Mouse (Mus musculus) testis, adult 2 months (tissue): ENCODE measurements at regions not wholly inside any gene's neighbourhood (a gene's known extent, or its start where the extent isn't known, plus 50 kb on each side); places are given as distances from the start of the nearest gene placed in this dataset.

Source experiments
- H3K27ac ChIP-seq: fragments of 200-500 bp; 2 replicates; pipeline ENCODE4 v1.5.1; 2012; ENCODE audit warnings: low read depth, low read length; ENCODE audit not compliant: control insufficient read depth, insufficient read depth
- H3K27me3 ChIP-seq: fragments of 200-500 bp; 2 replicates; pipeline ENCODE4 v1.6.1; 2012; ENCODE audit warnings: mild to moderate bottlenecking, low read length, moderate library complexity; ENCODE audit not compliant: control insufficient read depth, insufficient read depth
- H3K36me3 ChIP-seq: fragments of 200-500 bp; 2 replicates; pipeline ENCODE4 v1.6.1; 2012; ENCODE audit warnings: mild to moderate bottlenecking, low read length; ENCODE audit not compliant: control insufficient read depth, insufficient read depth
- H3K4me1 ChIP-seq: fragments of 200-500 bp; 2 replicates; pipeline ENCODE4 v1.6.1; 2012; ENCODE audit warnings: low read length; ENCODE audit not compliant: control insufficient read depth, insufficient read depth
- H3K4me3 ChIP-seq: fragments of 200-500 bp; 2 replicates; pipeline ENCODE4 v1.5.1; 2012; ENCODE audit warnings: low read depth, mild to moderate bottlenecking, low read length, moderate library complexity, mixed read lengths; ENCODE audit not compliant: control insufficient read depth
- CTCF ChIP-seq: fragments of 200-500 bp; IDR thresholded peaks from 2 replicates; pipeline ENCODE4 v1.5.1; 2012; ENCODE audit warnings: low read depth, mild to moderate bottlenecking, inconsistent platforms, low read length, moderate library complexity; ENCODE audit not compliant: control insufficient read depth, insufficient read depth, insufficient replicate concordance
- POLR2A ChIP-seq: fragments of 200-500 bp; IDR thresholded peaks from 2 replicates; pipeline ENCODE4 v1.6.1; 2012; ENCODE audit warnings: low read depth, mild to moderate bottlenecking, inconsistent platforms, low read length, moderate library complexity; ENCODE audit not compliant: control insufficient read depth

DNA sequence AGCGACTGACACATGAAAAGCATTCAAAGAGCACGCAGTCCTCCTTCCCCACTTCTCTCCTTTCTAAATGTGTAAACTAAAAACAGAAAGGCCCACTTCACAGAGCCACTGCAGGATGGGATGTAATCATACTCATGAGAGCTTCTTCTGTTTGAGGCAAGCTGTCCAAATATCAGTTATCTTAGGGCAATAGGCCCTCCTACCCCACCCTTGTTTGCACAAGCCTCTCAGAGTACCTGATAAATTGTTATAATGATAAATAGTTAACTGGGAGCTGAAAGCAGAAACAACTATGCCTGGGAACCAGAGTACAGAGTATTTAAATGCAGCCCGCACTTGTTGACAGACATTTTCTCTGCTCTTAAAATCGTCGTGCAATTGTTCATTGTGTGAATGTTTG lies 141.5 kb upstream of the Sesn3 start:
- TF ChIP-seq POLR2A (no peak), CTCF (no peak)
- no peak overlapping the region for H3K4me3 ChIP-seq
- H3K27me3 ChIP-seq = no peaks in the 10 kb centered on the region
- H3K27ac ChIP-seq = no peak overlapping the region
- no peaks in the 10 kb centered on the region for H3K4me1 ChIP-seq
- no peaks in the 10 kb centered on the region for H3K36me3 ChIP-seq

DNA sequence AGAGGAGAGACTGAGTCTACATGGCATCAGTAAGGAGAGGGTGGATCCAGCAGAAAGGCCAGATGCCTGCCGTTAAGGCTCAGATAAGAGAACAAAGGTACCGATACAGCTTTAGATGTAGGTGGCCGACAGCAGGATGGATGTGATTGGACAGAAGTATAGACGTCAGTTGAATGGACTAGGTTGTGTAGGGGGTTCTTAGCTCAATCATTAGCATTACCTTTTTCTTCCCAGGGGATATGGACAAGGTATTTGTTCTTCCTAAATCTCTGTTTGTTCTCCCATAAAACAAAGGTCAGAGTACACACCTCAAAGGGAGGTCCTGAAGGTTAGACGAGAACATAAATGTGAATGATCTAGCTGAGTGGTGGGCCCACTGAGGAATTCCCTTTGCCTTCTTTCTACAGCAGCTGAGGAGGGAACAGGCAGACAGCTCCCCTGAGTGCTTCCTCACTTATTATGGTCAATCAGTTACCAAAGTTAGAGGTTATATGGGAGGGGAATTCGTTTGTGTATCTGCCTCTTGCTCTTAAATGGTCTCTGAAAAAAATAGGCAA lies 139.9 kb upstream of the Sesn3 start:
- no peak overlapping the region for H3K27ac ChIP-seq
- no peaks in the 10 kb centered on the region for H3K27me3 ChIP-seq
- H3K4me3 ChIP-seq = no peak overlapping the region
- TF ChIP-seq CTCF = no peak
- no peak for TF ChIP-seq POLR2A
- no peaks in the 10 kb centered on the region for H3K36me3 ChIP-seq
- no peaks in the 10 kb centered on the region for H3K4me1 ChIP-seq

DNA sequence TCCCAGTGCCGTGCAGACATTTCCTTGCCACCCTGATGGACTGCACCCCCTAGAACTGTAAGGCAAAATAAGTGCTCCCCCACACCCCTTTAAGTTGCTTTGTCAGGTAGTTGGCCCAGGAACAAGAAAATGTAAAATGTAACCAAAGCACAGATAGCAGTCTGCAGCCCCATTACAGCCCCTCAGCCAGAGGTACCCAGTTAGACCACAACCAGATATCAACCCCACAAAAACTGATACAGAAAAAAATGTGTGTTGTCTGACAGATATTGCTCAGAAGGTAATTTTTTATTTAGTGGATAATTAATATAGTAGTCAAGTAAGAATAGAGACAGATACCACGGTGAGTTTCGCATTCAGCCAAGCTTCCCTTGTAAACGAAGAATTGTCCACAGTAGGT lies 133.5 kb upstream of the Sesn3 start:
- no peak for TF ChIP-seq POLR2A
- no peak for TF ChIP-seq CTCF
- H3K4me3 ChIP-seq = no peak overlapping the region
- no peaks in the 10 kb centered on the region for H3K36me3 ChIP-seq
- no peak overlapping the region for H3K27ac ChIP-seq
- no peaks in the 10 kb centered on the region for H3K27me3 ChIP-seq
- no peaks in the 10 kb centered on the region for H3K4me1 ChIP-seq

DNA sequence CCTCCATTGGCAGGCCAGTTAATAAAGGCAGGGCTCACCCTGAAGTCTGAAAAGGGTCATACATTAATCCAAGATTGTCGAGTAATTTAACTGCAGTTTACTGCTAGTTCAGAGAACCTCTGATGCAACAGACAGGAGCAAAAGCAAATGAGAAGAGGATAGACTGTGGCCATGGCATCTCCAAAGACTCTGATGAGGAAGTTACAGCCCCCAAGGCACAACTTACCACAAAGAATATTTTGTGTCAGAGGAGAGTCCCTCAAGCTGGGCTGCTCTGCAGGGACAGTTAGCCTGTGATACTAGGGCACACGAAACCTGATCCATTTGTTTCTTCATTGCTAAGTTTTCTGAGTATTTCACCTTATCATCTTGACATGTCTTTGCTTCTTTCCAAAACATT lies 130.9 kb upstream of the Sesn3 start:
- Histone ChIP-seq H3K36me3 (no peaks in the 10 kb centered on the region), H3K27ac (no peak overlapping the region), H3K27me3 (no peaks in the 10 kb centered on the region), H3K4me1 (no peaks in the 10 kb centered on the region), H3K4me3 (no peak overlapping the region)
- TF ChIP-seq POLR2A (no peak), CTCF (no peak)

DNA sequence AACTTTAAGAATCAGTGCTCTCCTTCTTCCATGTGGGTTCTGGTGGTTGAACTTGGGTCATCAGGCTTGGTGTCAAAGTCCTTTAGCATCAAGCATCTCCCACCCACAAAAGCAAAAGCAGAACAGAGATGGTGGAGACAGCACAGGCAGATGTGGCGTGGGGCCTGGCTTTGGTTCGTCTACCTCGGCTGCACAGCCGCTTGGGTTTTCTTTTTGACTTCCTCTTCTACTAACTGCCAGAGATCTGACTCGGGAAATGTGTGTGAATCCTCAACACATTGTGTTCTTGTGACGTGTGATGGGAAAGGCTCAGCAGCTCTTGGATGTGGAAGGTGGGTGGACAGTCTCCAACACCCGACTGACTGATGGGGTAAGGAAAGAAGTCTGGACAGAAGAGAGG lies 127.8 kb upstream of the Sesn3 start:
- Histone ChIP-seq H3K27me3 (no peaks in the 10 kb centered on the region), H3K4me3 (no peak overlapping the region), H3K36me3 (no peaks in the 10 kb centered on the region), H3K27ac (no peak overlapping the region), H3K4me1 (no peaks in the 10 kb centered on the region)
- no peak for TF ChIP-seq CTCF
- no peak for TF ChIP-seq POLR2A

DNA sequence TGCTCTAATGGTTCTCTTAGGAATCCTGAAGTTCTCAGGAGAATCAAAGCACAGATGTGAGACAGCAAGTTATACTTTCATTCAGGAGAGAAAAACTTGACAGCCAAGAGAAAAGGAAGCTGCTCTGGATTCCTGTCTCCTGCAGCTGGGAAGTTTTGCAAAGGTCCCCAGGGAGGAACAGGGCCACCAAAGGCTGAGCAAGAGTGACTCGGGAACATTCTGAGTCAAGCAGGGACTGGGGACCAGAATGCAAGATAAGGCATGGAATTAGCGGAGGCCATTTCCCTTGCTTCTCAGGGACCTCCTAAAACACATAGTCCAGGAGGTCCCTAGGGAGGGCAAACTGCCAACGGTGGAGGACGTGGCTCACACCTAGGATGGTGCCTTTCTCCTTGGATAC lies 127.1 kb upstream of the Sesn3 start:
- no peak for TF ChIP-seq CTCF
- no peak for TF ChIP-seq POLR2A

DNA sequence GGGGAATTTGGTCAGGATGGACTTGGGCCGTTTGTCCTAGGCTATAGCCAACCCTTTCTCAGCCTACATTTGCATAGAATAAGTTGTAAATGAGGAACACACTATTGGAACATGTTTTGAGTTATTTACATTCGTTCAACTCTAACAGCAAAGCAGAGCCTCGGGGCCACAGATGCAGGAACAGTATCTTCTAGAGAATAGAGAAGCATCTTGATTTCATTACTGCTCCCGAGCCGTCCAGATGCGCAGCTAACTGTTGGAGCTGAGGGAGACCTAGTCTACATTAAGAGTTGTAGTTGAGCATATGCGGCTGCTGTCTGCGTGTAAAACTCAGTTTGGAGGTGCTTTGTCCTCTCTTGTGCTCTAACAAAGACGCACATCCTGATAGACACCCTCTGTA lies 124.6 kb upstream of the Sesn3 start:
- Histone ChIP-seq H3K27ac (no peak overlapping the region), H3K27me3 (no peaks in the 10 kb centered on the region), H3K36me3 (no peaks in the 10 kb centered on the region), H3K4me3 (no peak overlapping the region), H3K4me1 (no peaks in the 10 kb centered on the region)
- TF ChIP-seq CTCF (no peak), POLR2A (no peak)

More for the DNA sequence above, 127.1 kb upstream of the Sesn3 start:
- no peaks in the 10 kb centered on the region for H3K27me3 ChIP-seq
- H3K4me1 ChIP-seq = no peaks in the 10 kb centered on the region
- no peak overlapping the region for H3K4me3 ChIP-seq
- H3K27ac ChIP-seq = no peak overlapping the region
- H3K36me3 ChIP-seq = no peaks in the 10 kb centered on the region

DNA sequence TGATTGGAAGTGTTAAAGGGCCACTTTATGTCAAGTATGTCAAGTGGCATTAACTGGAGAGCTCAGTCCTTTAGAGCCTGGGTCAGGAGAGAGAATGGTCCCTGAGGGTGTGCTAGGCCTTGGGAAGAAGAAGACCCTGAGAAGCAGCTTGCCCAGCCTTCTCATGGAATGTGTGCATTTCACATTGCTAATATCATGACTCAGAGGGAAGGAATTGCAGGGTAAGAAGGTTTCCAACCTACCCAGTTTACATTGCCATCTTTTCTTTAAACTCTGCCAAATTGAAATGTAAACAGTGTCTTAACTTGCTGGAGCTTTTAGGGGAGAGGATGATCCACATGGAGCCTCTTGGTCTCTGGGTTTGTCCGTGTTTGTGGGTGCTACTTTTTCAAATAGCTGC lies 117.9 kb upstream of the Sesn3 start:
- Histone ChIP-seq H3K27ac (no peak overlapping the region), H3K36me3 (no peaks in the 10 kb centered on the region)
- TF ChIP-seq CTCF (no peak), POLR2A (no peak)

More for the DNA sequence above, 117.9 kb upstream of the Sesn3 start:
- Histone ChIP-seq H3K27me3 (no peaks in the 10 kb centered on the region), H3K4me3 (no peak overlapping the region), H3K4me1 (no peaks in the 10 kb centered on the region)
